In genomic region chr6:37689696-37690095, GRCm38 (mm10) we compare ENCODE assay signal across 17 mouse cellular contexts.
"Had no signal": no experiment of that assay in that cellular context is flagged by ENCODE, and none has a peak within 500 bp of the region (broad histone marks: within the 10 kb centered on the region; RNA-seq: fewer than 3 reads in every experiment).

No protein-coding gene starts in this region.

- H3K36me3 ChIP-seq: midbrain, embryonic 13.5 days; midbrain, embryonic 15.5 days; neural tube, embryonic 13.5 days; neural tube, embryonic 15.5 days; stomach, embryonic 15.5 days had no signal

- H3K9ac ChIP-seq: lung, embryonic 14.5 days; midbrain, embryonic 13.5 days; midbrain, embryonic 15.5 days; neural tube, embryonic 13.5 days; neural tube, embryonic 15.5 days; stomach, embryonic 15.5 days had no signal

- H3K27ac ChIP-seq: midbrain, embryonic 13.5 days; midbrain, embryonic 15.5 days; neural tube, embryonic 13.5 days; neural tube, embryonic 15.5 days; stomach, embryonic 15.5 days; stomach, postnatal 0 days had no signal

- H3K4me2 ChIP-seq: lung, embryonic 14.5 days; midbrain, embryonic 11.5 days; midbrain, embryonic 13.5 days; midbrain, embryonic 15.5 days; neural tube, embryonic 13.5 days; neural tube, embryonic 15.5 days; stomach, embryonic 15.5 days had no signal

- H3K9me3 ChIP-seq: midbrain, embryonic 13.5 days; midbrain, embryonic 15.5 days; neural tube, embryonic 13.5 days; stomach, embryonic 15.5 days had no signal

- H3K27me3 ChIP-seq: midbrain, embryonic 13.5 days; midbrain, embryonic 15.5 days; neural tube, embryonic 13.5 days; neural tube, embryonic 15.5 days; stomach, embryonic 15.5 days had no signal

- H3K4me1 ChIP-seq: midbrain, embryonic 15.5 days; neural tube, embryonic 13.5 days; neural tube, embryonic 15.5 days; stomach, embryonic 15.5 days had no signal

- ATAC-seq: midbrain, embryonic 13.5 days; midbrain, embryonic 15.5 days had no signal

- DNase-seq: lung, adult 18-20 months; lung, embryonic 14.5 days; lung, postnatal 10 days; lung, postnatal 4 days; retina, postnatal 1 day; right cerebral cortex, adult 18-20 months; thymus, adult 2 months; thymus, postnatal 25 days; thymus, postnatal 4 days had no signal

- H3K4me3 ChIP-seq: midbrain, embryonic 13.5 days; midbrain, embryonic 15.5 days; myocyte; neural tube, embryonic 13.5 days; neural tube, embryonic 15.5 days; stomach, embryonic 15.5 days had no signal
